Mouse (Mus musculus) embryonic facial prominence, embryonic 11.5 days (tissue): ENCODE measurements around the gene Krtap19-1. TPM values are rescaled to one million over a fixed set of nuclear protein-coding genes. Genes with fewer than 3 reads are reported as not detected.

ENCODE experiments used
- ATAC-seq: fragments of 200-750 bp; cut with Nextera tagmentation; replicated peaks from 2 replicates; pipeline ENCODE4 v1.8.0; 2017; ENCODE audit warnings: low read depth; ENCODE audit not compliant: insufficient number of reproducible peaks, low FRiP score, low TSS enrichment
- DNase-seq: peaks from one replicate; pipeline ENCODE4 v3.0.0-alpha.2; 2015; ENCODE audit warnings: low spot score
- H3K27ac ChIP-seq: fragments of 300-500 bp; sonication (generic); replicated peaks from 2 replicates; pipeline ENCODE4 v1.5.1; 2014; ENCODE audit warnings: mild to moderate bottlenecking, low read depth, low read length, control low read depth
- H3K27me3 ChIP-seq: fragments of 300-500 bp; sonication (generic); 2 replicates; pipeline ENCODE4 v1.6.1; 2014; ENCODE audit warnings: mild to moderate bottlenecking, low read length, moderate library complexity, mixed read lengths; ENCODE audit not compliant: control insufficient read depth, insufficient read depth
- H3K36me3 ChIP-seq: fragments of 300-500 bp; sonication (generic); replicated peaks from 2 replicates; pipeline ENCODE4 v1.6.1; 2014; ENCODE audit warnings: low read depth, mild to moderate bottlenecking, low read length, moderate library complexity, mixed read lengths; ENCODE audit not compliant: control insufficient read depth, insufficient read depth
- H3K4me1 ChIP-seq: fragments of 300-500 bp; sonication (generic); 2 replicates; pipeline ENCODE4 v1.6.1; 2014; ENCODE audit warnings: low read length, mixed read lengths; ENCODE audit not compliant: control insufficient read depth, insufficient read depth
- H3K4me2 ChIP-seq: fragments of 300-500 bp; sonication (generic); 2 replicates; pipeline ENCODE4 v1.6.1; 2014; ENCODE audit warnings: low read depth, mild to moderate bottlenecking, control low read depth, low read length, moderate library complexity
- H3K4me3 ChIP-seq: fragments of 300-500 bp; sonication (generic); 2 replicates; pipeline ENCODE4 v1.5.1; 2014; ENCODE audit warnings: low read depth, low read length, control low read depth
- H3K9ac ChIP-seq: fragments of 300-500 bp; sonication (generic); replicated peaks from 2 replicates; pipeline ENCODE4 v1.6.1; 2014; ENCODE audit warnings: mild to moderate bottlenecking, control low read depth, low read length
- H3K9me3 ChIP-seq: fragments of 300-500 bp; sonication (generic); replicated peaks from 2 replicates; pipeline ENCODE4 v1.6.1; 2016; ENCODE audit warnings: mild to moderate bottlenecking, low read length, inconsistent platforms, mixed read lengths; ENCODE audit not compliant: control insufficient read depth
- WGBS: fragments of 180-500 bp; shearing (Covaris S2); extraction: QIAGEN DNeasy Blood & Tissue Kit; methylation state at CpG from one replicate; pipeline ENCODE4 v1.1.7; 2014; 5-methylcytosine and 5-hydroxymethylcytosine counted together
- polyA plus RNA-seq: library from polyadenylated mRNA; unstranded; fragments of >200 nt; fragmentation: Nextera tagmentation; extraction: Ambion mirVana; gene quantifications from 2 replicates; pipeline ENCODE4 v1.2.1, GENCODE M21; 2014

The Krtap19-1 gene
- polyA plus RNA-seq, 1 experiment from 2014 or later: not detected

DNA sequence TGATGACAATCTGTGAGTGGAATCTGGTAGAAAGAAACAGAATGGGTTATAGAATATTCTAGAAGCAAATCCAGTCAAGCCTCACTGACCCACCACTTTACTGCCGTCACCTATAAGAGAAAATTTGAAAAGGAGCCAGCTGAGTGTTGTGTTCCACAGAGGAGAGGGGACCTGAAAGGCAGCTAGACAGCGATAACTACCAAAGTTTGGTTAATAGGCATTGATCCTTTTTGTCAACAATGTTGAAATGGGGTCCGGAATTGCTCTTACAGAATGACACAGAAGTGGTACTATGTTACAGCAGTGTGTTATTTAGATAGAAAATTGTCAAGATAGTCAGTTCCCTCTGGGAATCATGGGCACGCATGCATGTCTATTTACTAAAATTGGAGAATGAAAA lies 20.7 kb downstream of the Krtap19-1 start:
- whole genome bisulfite sequencing: 83% methylated on average over 4 of the region's 4 CpGs
- ATAC-seq: no peak
- no peak overlapping the region for H3K27ac ChIP-seq
- no peak overlapping the region for H3K4me3 ChIP-seq
- no peaks in the 10 kb centered on the region for H3K36me3 ChIP-seq
- H3K27me3 ChIP-seq: no peaks in the 10 kb centered on the region
- H3K4me2 ChIP-seq: no peak overlapping the region
- H3K4me1 ChIP-seq: no peaks in the 10 kb centered on the region
- H3K9ac ChIP-seq: no peak overlapping the region
- no peak for DNase-seq
- no peaks in the 10 kb centered on the region for H3K9me3 ChIP-seq

DNA sequence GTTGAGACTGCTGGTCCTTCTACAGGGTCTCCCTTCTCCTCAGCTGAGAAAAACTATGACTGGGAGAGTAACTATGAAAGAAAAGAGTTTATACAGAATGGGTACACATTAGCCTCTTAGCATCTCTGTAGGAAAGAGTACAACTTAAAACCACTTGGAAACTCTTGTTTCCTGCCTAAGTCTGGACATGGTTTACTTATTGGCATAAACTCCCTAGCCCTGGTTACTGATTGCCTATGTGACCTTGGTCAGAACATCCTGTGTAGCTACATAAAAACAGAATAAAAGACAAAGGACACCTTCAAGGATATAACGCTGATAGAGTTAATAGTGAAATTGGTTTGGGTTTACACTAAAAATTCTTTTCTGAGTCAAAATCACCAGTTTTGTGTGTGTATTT lies 21.8 kb downstream of the Krtap19-1 start:
- ATAC-seq: no peak
- no peaks in the 10 kb centered on the region for H3K4me1 ChIP-seq
- no peaks in the 10 kb centered on the region for H3K9me3 ChIP-seq
- no peak overlapping the region for H3K9ac ChIP-seq
- no peaks in the 10 kb centered on the region for H3K36me3 ChIP-seq
- H3K4me3 ChIP-seq: no peak overlapping the region
- no peak overlapping the region for H3K27ac ChIP-seq
- no peak overlapping the region for H3K4me2 ChIP-seq
- 97% methylated on average over 1 of the region's 1 CpGs for WGBS
- H3K27me3 ChIP-seq: no peaks in the 10 kb centered on the region
- DNase-seq: no peak

GRCm38 (mm10) chr16:88826978-88827377 lies 42.2 kb downstream of the Krtap19-1 start:
- no peak overlapping the region for H3K4me3 ChIP-seq
- no peaks in the 10 kb centered on the region for H3K36me3 ChIP-seq
- H3K4me2 ChIP-seq: no peak overlapping the region
- H3K9ac ChIP-seq: no peak overlapping the region
- ATAC-seq: no peak
- 30% methylated on average over 3 of the region's 3 CpGs for WGBS
- DNase-seq: peak; percentile 20
- H3K27me3 ChIP-seq: no peaks in the 10 kb centered on the region
- no peaks in the 10 kb centered on the region for H3K9me3 ChIP-seq
- H3K4me1 ChIP-seq: no peaks in the 10 kb centered on the region
- no peak overlapping the region for H3K27ac ChIP-seq

DNA sequence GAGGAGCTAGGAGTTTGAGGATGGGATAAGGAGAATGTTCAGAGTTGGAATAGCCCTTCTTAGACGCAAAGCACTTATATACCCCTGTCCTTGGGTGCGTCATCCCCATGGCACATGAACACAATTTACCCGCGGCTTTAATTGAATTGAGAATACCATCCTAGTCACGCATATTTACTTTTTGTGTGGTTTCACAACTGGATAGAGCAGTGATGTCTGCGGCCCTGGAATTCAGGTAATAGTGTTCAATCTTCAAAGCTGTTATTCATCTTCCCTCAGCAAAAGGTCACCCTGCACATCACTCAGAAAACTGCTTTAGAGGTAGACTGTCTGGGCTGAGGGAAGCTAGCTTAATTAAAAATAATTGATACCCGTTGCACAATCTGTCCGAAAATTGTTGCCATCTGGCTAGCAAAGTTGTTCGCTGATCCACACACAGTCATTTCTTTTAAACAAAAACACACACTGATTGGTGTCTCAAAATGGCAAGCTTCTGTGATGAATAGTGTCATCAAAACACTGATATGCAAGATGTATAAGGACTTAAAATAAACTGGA lies 43.0 kb downstream of the Krtap19-1 start, which contains the start of gene Krtap14:
Krtap14 (minus strand) TSS at position 51 of the 558 bp plus-strand sequence.
- no peak within 1 kb of the TSS for H3K27ac ChIP-seq
- WGBS: 50% methylated on average over 9 of the region's 9 CpGs
- H3K4me1 ChIP-seq: no peaks in the 10 kb centered on the region

GRCm38 (mm10) chr16:88823736-88824135 lies 45.5 kb downstream of the Krtap19-1 start:
- no peaks in the 10 kb centered on the region for H3K27me3 ChIP-seq
- H3K27ac ChIP-seq: no peak overlapping the region
- ATAC-seq (no peak), DNase-seq (peak; percentile 43)
- H3K4me2 ChIP-seq: no peak overlapping the region
- H3K4me3 ChIP-seq: no peak overlapping the region
- no peaks in the 10 kb centered on the region for H3K4me1 ChIP-seq
- 79% methylated on average over 3 of the region's 3 CpGs for WGBS
- H3K36me3 ChIP-seq: no peaks in the 10 kb centered on the region
- no peak overlapping the region for H3K9ac ChIP-seq
- H3K9me3 ChIP-seq: no peaks in the 10 kb centered on the region

More for the DNA sequence above, 43.0 kb downstream of the Krtap19-1 start, which contains the start of gene Krtap14:
- Histone ChIP-seq H3K27me3 (no peaks in the 10 kb centered on the region), H3K4me3 (no peak within 1 kb of the TSS), H3K4me2 (no peak within 1 kb of the TSS), H3K9me3 (no peaks in the 10 kb centered on the region), H3K36me3 (no peaks in the 10 kb centered on the region), H3K9ac (no peak within 1 kb of the TSS)
- peak; percentile 64 for DNase-seq
- no peak for ATAC-seq

- Histone ChIP-seq H3K27me3 (no peaks in the 10 kb centered on the region), H3K9ac (no peak within 1 kb of the TSS), H3K4me1 (no peaks in the 10 kb centered on the region), H3K9me3 (no peaks in the 10 kb centered on the region), H3K36me3 (no peaks in the 10 kb centered on the region), H3K4me2 (no peak within 1 kb of the TSS), H3K27ac (no peak within 1 kb of the TSS), H3K4me3 (no peak within 1 kb of the TSS)
- no peak for ATAC-seq
- DNase-seq: no peak
- WGBS: 79% methylated on average over 3 of the region's 3 CpGs
Observed at GRCm38 (mm10) chr16:88820066-88820465, 49.1 kb downstream of the Krtap19-1 start, which contains the start of gene Krtap15. TSS of gene Krtap15 (plus strand) at chr16:88820215.

Other genes with a start within 250 kb of the Krtap19-1 start
- not detected in 2 replicates for gene 2310079G19Rik, start 241.7 kb downstream of the Krtap19-1 start, polyA plus RNA-seq
- gene Krtap26-1, start 221.6 kb downstream of the Krtap19-1 start, polyA plus RNA-seq: not detected in 2 replicates
- not detected in 2 replicates for gene Krtap27-1, start 197.7 kb downstream of the Krtap19-1 start, polyA plus RNA-seq
- gene 2310061N02Rik, start 161.4 kb downstream of the Krtap19-1 start, polyA plus RNA-seq: not detected in 2 replicates
- gene Krtap13-1, start 140.5 kb downstream of the Krtap19-1 start, polyA plus RNA-seq: not detected in 2 replicates
- gene Krtap13, start 117.8 kb downstream of the Krtap19-1 start, polyA plus RNA-seq: not detected in 2 replicates
- gene 2310034C09Rik, start 110.6 kb downstream of the Krtap19-1 start, polyA plus RNA-seq: not detected in 2 replicates
- gene 2310057N15Rik, start 95.2 kb downstream of the Krtap19-1 start, polyA plus RNA-seq: not detected in 2 replicates
- gene Gm5965, start 91.5 kb downstream of the Krtap19-1 start, polyA plus RNA-seq: not detected in 2 replicates
- gene Gm20741, start 57.2 kb downstream of the Krtap19-1 start, polyA plus RNA-seq: not detected in 2 replicates
- gene Krtap15, start 49.2 kb downstream of the Krtap19-1 start, polyA plus RNA-seq: not detected in 2 replicates
- gene Krtap14, start 43.3 kb downstream of the Krtap19-1 start, polyA plus RNA-seq: not detected in 2 replicates
- not detected in 2 replicates for gene Krtap19-2, start 4.9 kb upstream of the Krtap19-1 start, polyA plus RNA-seq
- gene Krtap19-3, start 8.6 kb upstream of the Krtap19-1 start, polyA plus RNA-seq: not detected in 2 replicates
- not detected in 2 replicates for gene Krtap19-4, start 15.7 kb upstream of the Krtap19-1 start, polyA plus RNA-seq
- gene Krtap19-5, start 27.0 kb upstream of the Krtap19-1 start, polyA plus RNA-seq: not detected in 2 replicates
- not detected in 2 replicates for gene Krtap19-9b, start 62.9 kb upstream of the Krtap19-1 start, polyA plus RNA-seq
- gene Krtap16-3, start 93.5 kb upstream of the Krtap19-1 start, polyA plus RNA-seq: not detected in 2 replicates
- gene Krtap22-2, start 141.3 kb upstream of the Krtap19-1 start, polyA plus RNA-seq: not detected in 2 replicates
- gene Gm10229, start 145.9 kb upstream of the Krtap19-1 start, polyA plus RNA-seq: not detected in 2 replicates
- not detected in 2 replicates for gene Krtap6-1, start 162.3 kb upstream of the Krtap19-1 start, polyA plus RNA-seq
- gene Gm10228, start 172.1 kb upstream of the Krtap19-1 start, polyA plus RNA-seq: not detected in 2 replicates
- not detected in 2 replicates for gene Krtap6-5, start 178.5 kb upstream of the Krtap19-1 start, polyA plus RNA-seq
- gene 1110025L11Rik, start 194.6 kb upstream of the Krtap19-1 start, polyA plus RNA-seq: not detected in 2 replicates
- not detected in 2 replicates for gene Krtap6-3, start 214.6 kb upstream of the Krtap19-1 start, polyA plus RNA-seq